Mouse (Mus musculus): ENCODE measurements around the gene Rnf214.

- TF ChIP-seq CTCF (IDR thresholded peaks at IDR 0.05; ENCODE audit: borderline replicate concordance, control insufficient read depth, extremely low read depth, insufficient read depth, low read length, poor library complexity) (no peak), POLR2A (IDR thresholded peaks at IDR 0.05; ENCODE audit: control insufficient read depth, extremely low read depth, insufficient read depth, low read length, poor library complexity) (no peak)
Measured at GRCm38 (mm10) chr9:45832898-45833297, 73.8 kb downstream of the Rnf214 start.
